Mouse (Mus musculus) mature B cell (primary cell): ENCODE results near the gene Calb2.

Experiments
- in situ Hi-C: fragments of 300-500 bp; cut with MboI; formaldehyde crosslinking; loops from 2 replicates; pipeline ENCODE4 v1.14.3; 2019

Calb2 gene

DNA sequence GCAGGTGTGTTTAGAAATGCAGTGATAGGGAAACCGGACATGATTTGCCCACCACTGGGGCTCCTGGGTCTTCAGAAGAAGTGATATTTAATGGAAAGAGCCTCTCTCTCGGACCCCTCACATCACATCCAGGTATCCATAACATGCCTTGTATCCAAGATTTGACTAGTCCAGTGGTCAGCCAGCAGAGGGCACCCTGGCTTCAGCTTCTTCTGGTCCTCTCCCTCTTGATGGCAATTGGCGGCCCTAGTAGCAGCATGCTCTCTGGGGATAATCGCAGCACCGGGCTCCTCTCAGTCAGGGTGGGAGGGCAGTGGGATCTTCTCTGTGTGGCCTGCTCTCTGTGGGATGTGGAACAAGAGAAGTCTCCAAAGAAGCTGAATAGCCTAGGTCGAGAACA, 48.3 kb downstream of the Calb2 start:
- in situ Hi-C loops = no loop called here

DNA sequence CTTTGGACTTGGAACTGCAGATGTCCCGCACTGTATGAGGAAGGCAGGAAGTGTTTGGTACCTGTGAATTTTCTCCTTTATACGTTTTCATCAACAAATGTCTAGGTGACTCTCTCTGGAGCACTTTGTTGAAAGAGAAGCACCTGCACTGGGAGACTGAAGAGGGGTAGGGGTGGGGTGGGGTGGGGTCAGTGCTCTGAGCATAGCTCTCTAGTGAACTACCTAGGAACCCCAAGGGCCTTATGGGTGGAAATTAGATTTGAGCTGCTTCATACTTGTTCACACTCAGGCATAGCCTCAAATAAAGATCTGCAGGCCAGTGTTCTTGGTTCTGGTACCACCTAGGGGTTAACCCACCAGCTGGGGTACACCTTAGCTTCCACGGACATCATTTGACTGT, 65.4 kb downstream of the Calb2 start, which contains the start of gene Gm17720:
Gene Gm17720, minus strand, starts transcription at position 101 of the 400 bp plus-strand sequence.
- in situ Hi-C loops = no loop called here

DNA sequence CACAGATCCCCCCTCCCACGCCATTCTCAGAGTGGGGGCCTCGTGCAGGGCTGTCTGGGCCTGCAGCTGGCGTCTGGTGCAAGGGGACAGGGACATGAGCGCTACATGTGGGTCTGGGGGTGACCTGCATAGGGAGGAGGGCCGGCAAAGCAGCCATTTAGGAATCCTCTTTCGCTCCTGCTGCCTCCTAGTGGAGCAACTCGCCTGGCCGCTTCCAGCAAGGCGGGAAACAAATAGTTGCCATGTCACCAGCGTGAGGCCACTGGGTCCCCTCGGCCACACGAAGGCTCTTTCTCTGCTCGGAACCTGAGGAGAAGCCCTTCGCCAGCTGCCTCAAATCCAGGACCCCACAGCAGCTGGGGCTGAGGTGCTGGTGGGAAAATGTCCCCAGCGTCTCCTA, 66.3 kb downstream of the Calb2 start:
- in situ Hi-C loops = no loop called here

DNA sequence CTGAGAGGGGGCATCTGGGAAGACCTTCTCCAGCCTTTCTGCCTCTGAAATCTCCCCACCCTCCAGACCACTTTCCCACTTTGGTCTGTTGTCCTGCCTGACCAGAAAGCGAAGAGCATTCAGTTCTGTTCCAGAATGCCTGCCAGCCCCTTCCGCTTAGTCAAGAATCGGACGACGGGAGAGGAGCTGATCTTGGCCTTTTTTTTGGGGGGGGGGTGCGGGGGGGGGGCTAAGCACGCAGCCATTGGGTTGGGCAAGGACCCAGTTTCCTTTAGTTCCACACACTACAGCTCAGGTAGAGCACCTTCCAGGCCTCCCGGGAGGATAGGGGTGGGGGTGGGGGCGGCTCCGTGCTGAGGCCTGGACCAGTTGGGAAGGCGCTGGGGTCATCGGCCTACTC, 67.1 kb downstream of the Calb2 start, which contains the start of gene Gm21964:
Gene Gm21964, plus strand, starts transcription at position 301 of the 400 bp plus-strand sequence.
- in situ Hi-C loops = no loop called here

DNA sequence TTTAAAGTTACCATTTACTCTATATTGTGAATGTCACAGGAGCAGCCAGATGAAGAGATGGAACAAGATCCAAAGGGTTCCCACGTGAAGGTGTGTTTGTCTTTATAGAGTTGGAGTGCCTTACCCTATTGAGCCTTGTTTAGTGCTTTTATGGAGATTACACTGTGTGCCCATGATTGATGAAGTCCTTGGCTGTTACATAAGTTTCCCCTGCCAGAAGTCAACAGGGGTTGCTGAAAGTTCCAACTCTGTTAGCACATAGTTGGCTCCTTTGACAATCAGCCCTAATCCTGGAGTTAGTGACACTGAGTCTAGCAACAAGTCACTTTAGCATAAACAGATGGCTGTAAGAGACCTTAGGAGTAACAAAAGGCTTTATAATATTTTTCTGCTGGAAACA, 76.1 kb downstream of the Calb2 start:
- in situ Hi-C loops = no loop called here
